Mouse (Mus musculus): ENCODE data around the gene Dazl. TPM values are rescaled to one million over a fixed set of nuclear protein-coding genes. Genes with fewer than 3 reads are reported as not detected.
A peak's percentile ranks its signal among the peaks of the same experiment; 100 is the strongest.

Gene Dazl
- polyA plus RNA-seq, 2 experiments, result 0.02 to 0.10 TPM

GRCm38 (mm10) chr17:50332012-50332300, 38.5 kb upstream of the Dazl start:
- DNase-seq (ENCODE audit: low read depth in 3 of 3, low spot score in 3 of 3) (no peak), ATAC-seq (ENCODE audit: insufficient read depth) (no peak)
- Histone ChIP-seq H3K4me3 (ENCODE audit: insufficient read depth in 1 of 2, low read depth in 2 of 2, low read length in 2 of 2) (peak overlapping the region in 1 of 2 experiments; percentile 19; a peak in 1 of 4 replicates), H3K4me2 (ENCODE audit: low read depth) (peak overlapping the region; percentile 43), H3K9ac (replicated peaks) (no peak overlapping the region), H3K4me1 (replicated peaks; ENCODE audit: control insufficient read depth in 2 of 2, insufficient read depth in 2 of 2, low read length in 1 of 2) (peaks cover 0 to 17% of the 10 kb centered on the region in 2 experiments; a peak in 3 of 4 replicates), H3K27me3 (ENCODE audit: control insufficient read depth, insufficient read depth, low read length) (no peaks in the 10 kb centered on the region), H3K36me3 (replicated peaks; ENCODE audit: control insufficient read depth, insufficient read depth, low read depth) (no peaks in the 10 kb centered on the region), H3K9me3 (ENCODE audit: control insufficient read depth, low read length) (no peaks in the 10 kb centered on the region), H3K27ac (no peak overlapping the region)
- TF ChIP-seq CTCF (IDR thresholded peaks at IDR 0.05; ENCODE audit: low read depth) (no peak), EP300 (IDR thresholded peaks at IDR 0.05; ENCODE audit: low read depth) (no peak)
- 11% methylated on average over 7 of the region's 7 CpGs for WGBS (ENCODE audit: insufficient replicate concordance)

GRCm38 (mm10) chr17:50331171-50332011, 38.0 kb upstream of the Dazl start:
- no peaks in the 10 kb centered on the region for H3K36me3 ChIP-seq (replicated peaks; ENCODE audit: control insufficient read depth, insufficient read depth, low read depth)
- TF ChIP-seq EP300 (IDR thresholded peaks at IDR 0.05; ENCODE audit: low read depth) (peak; percentile 49), CTCF (IDR thresholded peaks at IDR 0.05; ENCODE audit: low read depth) (no peak)
- H3K9me3 ChIP-seq (ENCODE audit: control insufficient read depth, low read length), result no peaks in the 10 kb centered on the region
- H3K4me2 ChIP-seq (ENCODE audit: low read depth), result peak overlapping the region; percentile 43
- no peak overlapping the region for H3K9ac ChIP-seq (replicated peaks)
- H3K4me3 ChIP-seq (ENCODE audit: insufficient read depth in 1 of 2, low read depth in 2 of 2, low read length in 2 of 2), result peak overlapping the region in 1 of 2 experiments; percentile 19; a peak in 1 of 4 replicates
- WGBS (ENCODE audit: insufficient replicate concordance), result 6% methylated on average over 8 of the region's 8 CpGs
- peak; percentile 60; the same call in 1 of the 2 replicates for ATAC-seq (ENCODE audit: insufficient read depth)
- peaks cover 0 to 17% of the 10 kb centered on the region in 2 experiments; a peak in 3 of 4 replicates for H3K4me1 ChIP-seq (replicated peaks; ENCODE audit: control insufficient read depth in 2 of 2, insufficient read depth in 2 of 2, low read length in 1 of 2)
- no peak overlapping the region for H3K27ac ChIP-seq
- H3K27me3 ChIP-seq (ENCODE audit: control insufficient read depth, insufficient read depth, low read length), result no peaks in the 10 kb centered on the region
- no peak for DNase-seq (ENCODE audit: low read depth in 3 of 3, low spot score in 3 of 3)

GRCm38 (mm10) chr17:50330245-50330644, 36.8 kb upstream of the Dazl start:
- no peak for ATAC-seq (ENCODE audit: insufficient read depth)
- Histone ChIP-seq H3K9ac (replicated peaks) (no peak overlapping the region), H3K4me1 (replicated peaks; ENCODE audit: control insufficient read depth in 2 of 2, insufficient read depth in 2 of 2, low read length in 1 of 2) (peaks cover 0 to 20% of the 10 kb centered on the region in 2 experiments; a peak in 3 of 4 replicates), H3K27ac (no peak overlapping the region), H3K4me3 (ENCODE audit: insufficient read depth in 1 of 2, low read depth in 2 of 2, low read length in 2 of 2) (no peak overlapping the region), H3K4me2 (ENCODE audit: low read depth) (no peak overlapping the region), H3K27me3 (ENCODE audit: control insufficient read depth, insufficient read depth, low read length) (no peaks in the 10 kb centered on the region), H3K9me3 (ENCODE audit: control insufficient read depth, low read length) (no peaks in the 10 kb centered on the region), H3K36me3 (replicated peaks; ENCODE audit: control insufficient read depth, insufficient read depth, low read depth) (no peaks in the 10 kb centered on the region)
- no peak for TF ChIP-seq CTCF (IDR thresholded peaks at IDR 0.05; ENCODE audit: low read depth)
- TF ChIP-seq EP300 (IDR thresholded peaks at IDR 0.05; ENCODE audit: low read depth), result no peak
- WGBS (ENCODE audit: insufficient replicate concordance), result 50% methylated on average over 1 of the region's 1 CpGs
- no peak for DNase-seq (ENCODE audit: low read depth in 3 of 3, low spot score in 3 of 3)

GRCm38 (mm10) chr17:50324658-50325057, 31.2 kb upstream of the Dazl start:
- Histone ChIP-seq H3K4me1 (replicated peaks; ENCODE audit: control insufficient read depth in 2 of 2, insufficient read depth in 2 of 2, low read length in 1 of 2) (peaks cover 0 to 19% of the 10 kb centered on the region in 2 experiments; a peak in 2 of 4 replicates), H3K27me3 (ENCODE audit: control insufficient read depth, insufficient read depth, low read length) (no peaks in the 10 kb centered on the region), H3K4me2 (ENCODE audit: low read depth) (no peak overlapping the region), H3K27ac (no peak overlapping the region), H3K9ac (replicated peaks) (no peak overlapping the region), H3K9me3 (ENCODE audit: control insufficient read depth, low read length) (no peaks in the 10 kb centered on the region), H3K36me3 (replicated peaks; ENCODE audit: control insufficient read depth, insufficient read depth, low read depth) (no peaks in the 10 kb centered on the region), H3K4me3 (ENCODE audit: insufficient read depth in 1 of 2, low read depth in 2 of 2, low read length in 2 of 2) (no peak overlapping the region)
- ATAC-seq (ENCODE audit: insufficient read depth) (peak; percentile 65; the same call in 1 of the 2 replicates), DNase-seq (ENCODE audit: low read depth in 3 of 3, low spot score in 3 of 3) (no peak)
- TF ChIP-seq CTCF (IDR thresholded peaks at IDR 0.05; ENCODE audit: low read depth), result no peak
- peak; percentile 50 for TF ChIP-seq EP300 (IDR thresholded peaks at IDR 0.05; ENCODE audit: low read depth)
- WGBS (ENCODE audit: insufficient replicate concordance), result 24% methylated on average over 4 of the region's 4 CpGs

GRCm38 (mm10) chr17:50318810-50319209, 25.4 kb upstream of the Dazl start:
- Histone ChIP-seq H3K9me3 (ENCODE audit: control insufficient read depth, low read length) (no peaks in the 10 kb centered on the region), H3K9ac (replicated peaks) (no peak overlapping the region), H3K36me3 (replicated peaks; ENCODE audit: control insufficient read depth, insufficient read depth, low read depth) (no peaks in the 10 kb centered on the region), H3K27ac (no peak overlapping the region), H3K4me1 (replicated peaks; ENCODE audit: control insufficient read depth in 2 of 2, insufficient read depth in 2 of 2, low read length in 1 of 2) (peaks cover 0 to 9% of the 10 kb centered on the region in 2 experiments; a peak in 2 of 4 replicates), H3K4me3 (ENCODE audit: insufficient read depth in 1 of 2, low read depth in 2 of 2, low read length in 2 of 2) (no peak overlapping the region), H3K27me3 (ENCODE audit: control insufficient read depth, insufficient read depth, low read length) (no peaks in the 10 kb centered on the region), H3K4me2 (ENCODE audit: low read depth) (no peak overlapping the region)
- ATAC-seq (ENCODE audit: insufficient read depth) (peak; percentile 61; the same call in 1 of the 2 replicates), DNase-seq (ENCODE audit: low read depth in 3 of 3, low spot score in 3 of 3) (no peak)
- TF ChIP-seq CTCF (IDR thresholded peaks at IDR 0.05; ENCODE audit: low read depth), result no peak
- peak; percentile 85 for TF ChIP-seq EP300 (IDR thresholded peaks at IDR 0.05; ENCODE audit: low read depth)

All from liver, embryonic 14.5 days (tissue).